Mouse (Mus musculus) heart, postnatal 0 days (tissue): ENCODE results near the gene Nap1l4.

Source experiments
- CTCF ChIP-seq: IDR thresholded peaks from 2 replicates; pipeline ENCODE4 v1.5.1; 2016; ENCODE audit warnings: antibody characterized with exemption, control low read depth, low read depth
- EP300 ChIP-seq: IDR thresholded peaks from 2 replicates; pipeline ENCODE4 v1.6.1; 2016; ENCODE audit warnings: antibody characterized with exemption, low read depth

DNA sequence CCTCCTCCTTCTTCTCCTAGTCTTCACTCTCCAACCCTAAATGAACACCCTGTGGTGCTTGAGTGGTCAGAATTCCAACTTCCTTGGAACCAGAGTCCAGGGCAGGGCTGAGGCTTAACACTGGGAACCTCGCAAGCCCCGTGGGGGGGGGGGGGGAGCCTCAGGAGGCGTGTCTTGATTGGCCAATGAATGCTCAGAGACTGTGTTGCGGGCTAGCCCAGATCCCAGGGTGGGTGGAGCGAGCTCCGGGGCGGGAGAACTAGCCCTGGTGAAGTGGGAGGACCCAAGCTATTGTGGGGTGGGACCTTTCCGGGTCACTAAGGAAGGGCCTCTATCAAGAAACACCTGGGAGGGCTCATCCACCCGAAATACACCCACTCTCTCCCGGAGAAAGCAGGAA is 74.1 kb downstream of the Nap1l4 start:
- TF ChIP-seq CTCF (no peak), EP300 (no peak)
